Mouse (Mus musculus) cerebellum, adult 2 months (tissue): ENCODE results near the gene Fam120a.

ENCODE experiments used
- CTCF ChIP-seq: fragments of 200-500 bp; IDR thresholded peaks from 2 replicates; pipeline ENCODE4 v1.5.1; 2011; ENCODE audit warnings: low read depth, mild to moderate bottlenecking, control low read depth, low read length, moderate library complexity, borderline replicate concordance; ENCODE audit not compliant: insufficient read depth
- POLR2A ChIP-seq: fragments of 200-500 bp; IDR thresholded peaks from 2 replicates; pipeline ENCODE4 v1.6.1; 2011; ENCODE audit warnings: low read length, control low read depth, borderline replicate concordance; ENCODE audit not compliant: insufficient read depth

GRCm38 (mm10) chr13:48964850-48965249, 3.0 kb downstream of the Fam120a start:
- no peak for TF ChIP-seq POLR2A
- TF ChIP-seq CTCF = no peak
